Mouse (Mus musculus): ENCODE measurements around the gene Tm9sf2.

GRCm38 (mm10) chr14:122140126-122140525 is 33.3 kb downstream of the Tm9sf2 start:
- TF ChIP-seq POLR2A (IDR thresholded peaks at IDR 0.05; ENCODE audit: control insufficient read depth, low read depth, low read length) (no peak), CTCF (IDR thresholded peaks at IDR 0.05; ENCODE audit: control insufficient read depth, insufficient read depth, insufficient replicate concordance, low read depth, low read length) (no peak)

Measured in testis, adult 2 months (tissue).